Mouse (Mus musculus) adipocyte (in vitro differentiated cells): ENCODE measurements around the gene Ing3.

Experiments
- DNase-seq: peaks from one replicate; pipeline ENCODE4 v3.0.0-alpha.2; 2016; ENCODE audit warnings: low spot score

The Ing3 gene

GRCm38 (mm10) chr6:21991151-21991550, 41.8 kb downstream of the Ing3 start:
- DNase-seq, result no peak

GRCm38 (mm10) chr6:21993070-21993469, 43.7 kb downstream of the Ing3 start:
- no peak for DNase-seq

GRCm38 (mm10) chr6:21998131-21998530, 48.8 kb downstream of the Ing3 start:
- DNase-seq, result peak; percentile 60

- DNase-seq, result peak; percentile 86
Measured at GRCm38 (mm10) chr6:21999025-21999424, 49.7 kb downstream of the Ing3 start.

- no peak for DNase-seq
Measured at GRCm38 (mm10) chr6:22000086-22000485, 50.7 kb downstream of the Ing3 start.

- DNase-seq, result no peak
Measured at GRCm38 (mm10) chr6:22000881-22001280, 51.5 kb downstream of the Ing3 start.

GRCm38 (mm10) chr6:22001284-22001916, 52.0 kb downstream of the Ing3 start:
- no peak for DNase-seq

- no peak for DNase-seq
Measured at GRCm38 (mm10) chr6:22002521-22003199, 53.3 kb downstream of the Ing3 start.

GRCm38 (mm10) chr6:22003200-22003587, 53.8 kb downstream of the Ing3 start:
- no peak for DNase-seq

GRCm38 (mm10) chr6:22003959-22004543, 54.7 kb downstream of the Ing3 start:
- DNase-seq, result no peak

- DNase-seq, result no peak
Measured at GRCm38 (mm10) chr6:22008346-22008745, 59.0 kb downstream of the Ing3 start.

GRCm38 (mm10) chr6:22010258-22010657, 60.9 kb downstream of the Ing3 start:
- DNase-seq, result no peak

- DNase-seq, result peak; percentile 97
Measured at GRCm38 (mm10) chr6:22010761-22011281, 61.5 kb downstream of the Ing3 start.

GRCm38 (mm10) chr6:22011546-22011945, 62.2 kb downstream of the Ing3 start:
- DNase-seq, result peak; percentile 82

- peak; percentile 53 for DNase-seq
Measured at GRCm38 (mm10) chr6:22012099-22012498, 62.7 kb downstream of the Ing3 start.

- DNase-seq, result no peak
Measured at GRCm38 (mm10) chr6:22012501-22012900, 63.1 kb downstream of the Ing3 start.

GRCm38 (mm10) chr6:22013394-22013793, 64.0 kb downstream of the Ing3 start:
- no peak for DNase-seq

- no peak for DNase-seq
Measured at GRCm38 (mm10) chr6:22014291-22014911, 65.0 kb downstream of the Ing3 start.

GRCm38 (mm10) chr6:22017631-22018030, 68.3 kb downstream of the Ing3 start:
- no peak for DNase-seq

GRCm38 (mm10) chr6:22018768-22019445, 69.5 kb downstream of the Ing3 start:
- peak; percentile 84 for DNase-seq

- DNase-seq, result peak; percentile 52
Measured at GRCm38 (mm10) chr6:22019637-22020036, 70.3 kb downstream of the Ing3 start.

GRCm38 (mm10) chr6:22020696-22021095, 71.3 kb downstream of the Ing3 start:
- DNase-seq, result no peak
